Mouse (Mus musculus) layer of hippocampus, adult 8-10 months (tissue): ENCODE data around the gene Armc8. TPM values are rescaled to one million over a fixed set of nuclear protein-coding genes. Genes with fewer than 3 reads are reported as not detected.

ENCODE experiments used
- DNase-seq, 2 experiments: peaks; one replicate each; pipeline ENCODE4 v3.0.0; 2022; ENCODE audit warnings: low spot score in 2 of 2
- total RNA-seq, 4 experiments: library from RNA; stranded (reverse); gene quantifications; 2 replicates each; pipeline ENCODE4 v1.2.4; 2022

The Armc8 gene
- total RNA-seq, 4 experiments from 2014 or later = 48.1 to 57.8 (median 57.1) TPM

DNA sequence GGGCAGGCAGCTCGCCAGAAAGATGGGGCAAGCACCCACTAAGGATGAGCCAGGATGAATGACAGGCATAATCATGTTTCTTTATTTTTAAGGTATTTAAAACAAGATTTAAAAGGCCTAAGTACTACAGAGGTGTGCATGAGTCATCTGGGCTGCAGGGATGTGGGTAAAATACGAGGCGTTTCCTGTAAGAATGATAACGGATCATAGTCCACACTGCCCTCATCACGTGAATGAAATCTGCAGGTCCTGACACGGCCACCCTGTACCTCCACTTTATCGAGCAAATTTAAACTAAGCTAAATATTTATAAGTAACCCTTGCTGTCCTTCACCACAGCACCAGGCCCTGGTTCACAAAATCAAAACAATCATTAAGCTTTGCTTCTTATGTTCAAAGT lies 62.8 kb downstream of the Armc8 start:
- DNase-seq = no peak

- no peak for DNase-seq
Observed at GRCm38 (mm10) chr9:99499336-99499735, 69.4 kb downstream of the Armc8 start.

- DNase-seq = no peak
Observed at GRCm38 (mm10) chr9:99492634-99493200, 76.0 kb downstream of the Armc8 start.

DNA sequence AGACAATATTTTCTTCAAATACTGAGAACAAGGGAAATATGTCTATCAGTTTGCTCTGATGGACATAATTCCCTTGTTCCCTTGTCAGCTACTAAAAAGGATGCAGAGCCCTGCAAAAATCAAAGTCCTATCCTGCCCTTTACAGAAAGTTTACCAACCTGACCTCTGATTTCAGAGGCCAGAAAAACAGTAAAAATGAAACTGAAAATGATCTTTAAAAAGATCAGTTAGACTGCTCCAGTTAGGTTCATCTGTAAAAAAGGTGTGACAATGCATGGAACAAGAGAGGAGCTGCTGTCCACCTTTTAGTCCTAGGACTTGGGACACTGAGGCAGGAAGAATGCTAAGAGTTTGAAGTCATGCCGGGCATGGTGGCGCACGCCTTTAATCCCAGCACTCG lies 77.6 kb downstream of the Armc8 start:
- no peak for DNase-seq

DNA sequence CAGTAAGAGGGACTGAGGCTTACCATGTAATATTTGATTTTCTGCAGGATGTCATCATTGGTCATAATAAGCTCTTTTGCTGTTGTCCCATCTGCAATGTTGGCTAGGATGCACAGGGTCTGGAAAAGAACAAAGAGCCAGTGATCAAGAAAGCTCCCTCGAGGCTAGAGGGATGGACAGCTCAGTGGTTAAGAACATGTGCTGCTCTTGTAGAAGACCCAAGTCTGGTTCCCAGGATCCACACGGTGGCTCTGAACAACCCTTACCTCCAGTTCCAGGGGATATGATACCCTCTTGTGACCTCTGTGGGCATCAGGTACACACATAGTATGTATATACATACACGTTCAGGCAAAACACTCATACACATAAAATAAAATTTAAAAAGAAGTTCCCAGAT lies 80.9 kb downstream of the Armc8 start:
- no peak for DNase-seq

DNA sequence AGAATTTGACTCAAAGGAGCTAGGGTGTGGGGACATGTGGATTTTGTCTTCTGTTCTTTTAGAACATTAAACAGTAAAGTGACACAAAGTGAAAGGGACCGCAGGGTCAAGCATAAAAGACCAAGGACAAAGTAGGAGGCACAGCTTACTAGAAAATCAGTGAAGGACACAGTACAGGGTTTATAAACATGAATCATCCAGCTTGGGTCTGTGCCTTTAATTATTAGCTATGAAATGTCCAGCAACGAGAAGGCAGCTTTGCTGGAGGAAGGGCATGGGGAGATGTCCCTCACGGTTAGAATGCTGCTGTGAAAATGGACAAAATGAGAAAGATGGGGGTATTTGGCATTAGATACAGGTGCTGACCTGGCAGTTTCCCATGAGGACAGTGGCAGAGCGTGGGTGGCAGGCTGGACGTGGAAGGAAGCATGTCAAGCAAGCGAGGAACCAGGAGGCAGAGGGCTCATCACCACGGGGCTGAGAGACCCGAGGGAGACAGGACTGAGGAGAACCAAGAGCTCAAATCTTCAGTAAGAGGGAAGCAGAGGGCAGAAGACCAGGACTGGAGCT lies 81.5 kb downstream of the Armc8 start:
- no peak for DNase-seq

- no peak for DNase-seq
Observed at GRCm38 (mm10) chr9:99485144-99485543, 83.6 kb downstream of the Armc8 start.

GRCm38 (mm10) chr9:99484632-99485031 lies 84.1 kb downstream of the Armc8 start:
- DNase-seq = no peak

- no peak for DNase-seq
Observed at GRCm38 (mm10) chr9:99483191-99483590, 85.5 kb downstream of the Armc8 start.

DNA sequence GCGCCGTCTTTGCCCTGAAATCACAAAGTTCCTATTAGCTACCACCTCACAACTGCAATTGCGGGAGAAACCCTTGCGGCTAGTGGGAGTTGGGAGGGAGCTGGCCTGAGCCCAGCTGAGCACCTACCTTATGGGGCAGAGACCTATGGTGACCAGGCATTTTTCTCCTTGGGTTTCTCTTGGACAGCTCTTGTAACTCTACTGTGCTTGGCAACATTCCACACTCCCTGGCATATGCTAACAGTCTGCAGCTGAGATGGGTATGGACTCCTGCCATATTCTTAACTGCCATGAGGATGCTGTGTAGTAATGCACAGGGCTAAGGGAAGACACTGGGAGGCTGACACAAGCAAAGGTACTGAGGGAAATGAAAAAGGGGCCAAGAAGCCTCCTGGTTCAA lies 87.9 kb downstream of the Armc8 start:
- DNase-seq = peak in 1 of 2 experiments; percentile 29

GRCm38 (mm10) chr9:99479181-99479711 lies 89.5 kb downstream of the Armc8 start:
- peak; percentile 33 to 36 for DNase-seq

GRCm38 (mm10) chr9:99471334-99471733 lies 97.4 kb downstream of the Armc8 start:
- DNase-seq = no peak

DNA sequence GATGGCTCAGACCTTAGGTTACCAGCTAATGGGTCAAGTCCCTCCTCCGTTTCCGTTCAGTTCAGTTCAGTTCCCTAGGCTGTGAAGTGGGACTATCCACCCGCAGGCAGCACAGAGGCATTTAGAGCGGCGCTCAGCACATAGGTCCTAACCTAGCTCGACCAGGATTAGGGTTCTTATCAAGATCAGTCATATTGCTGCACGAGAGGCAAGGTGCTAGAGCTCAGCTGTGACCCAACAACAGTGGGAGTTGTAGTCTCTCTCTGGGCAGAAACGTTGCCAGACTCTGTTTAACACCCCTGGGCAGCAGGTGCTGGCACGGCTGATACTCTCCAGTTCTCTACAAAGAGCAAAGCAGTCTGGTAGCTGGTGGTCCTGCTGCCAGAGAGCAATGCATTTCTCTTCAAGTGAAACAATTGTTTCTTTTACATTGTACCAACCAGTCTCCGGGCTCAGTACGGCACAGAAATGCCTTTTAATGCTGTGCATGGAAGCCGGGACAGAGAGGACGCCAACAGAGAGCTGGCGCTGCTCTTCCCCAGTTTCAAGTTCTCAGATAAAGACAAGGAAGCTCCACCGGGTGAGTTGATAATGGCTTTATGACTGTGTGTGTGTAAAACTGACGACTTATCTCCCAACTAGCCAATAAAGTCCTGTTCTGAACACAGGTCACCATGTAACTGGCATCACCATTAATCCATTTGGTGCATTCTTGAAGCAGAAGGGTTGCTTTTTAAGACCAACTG lies 98.2 kb downstream of the Armc8 start:
- no peak for DNase-seq

- no peak for DNase-seq
Observed at GRCm38 (mm10) chr9:99469681-99470273, 98.9 kb downstream of the Armc8 start.

DNA sequence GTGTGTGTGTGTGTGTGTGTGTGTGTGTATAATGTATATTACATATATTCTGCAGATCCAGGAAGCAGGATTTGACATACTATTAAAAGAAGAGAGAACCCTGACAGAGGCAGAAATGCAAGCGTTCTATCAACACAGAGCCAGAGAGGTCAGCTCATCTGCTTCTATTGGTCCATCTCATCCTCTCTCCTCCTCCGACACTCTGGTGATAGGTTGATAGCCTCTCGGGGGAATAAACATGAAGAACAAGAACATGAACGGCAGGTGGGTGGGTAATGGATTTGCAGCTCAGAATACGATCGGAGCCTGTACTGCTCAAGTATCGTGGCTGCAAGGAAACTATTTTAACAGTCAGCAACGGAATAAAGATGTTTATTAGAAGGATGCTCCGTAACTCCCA lies 100.1 kb downstream of the Armc8 start:
- DNase-seq = no peak

DNA sequence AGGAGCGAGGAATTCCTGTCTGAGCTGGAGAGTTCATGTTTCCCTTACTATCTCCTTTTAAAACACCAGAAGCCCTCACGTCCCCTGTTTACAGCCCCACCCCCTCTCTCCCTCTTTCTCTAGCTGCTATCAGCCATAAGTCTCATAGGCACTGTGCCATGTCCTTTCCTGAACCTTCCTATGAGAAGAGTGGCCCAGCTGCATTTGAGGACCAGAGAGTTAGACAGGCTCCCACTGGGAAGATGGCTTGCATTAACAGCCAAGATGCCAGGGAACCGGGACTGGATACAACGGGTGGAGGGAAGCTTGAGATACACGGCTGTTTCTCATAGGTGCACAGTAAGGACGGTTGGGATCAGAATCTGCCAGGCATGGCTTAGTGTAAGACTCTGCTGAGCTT lies 103.8 kb downstream of the Armc8 start:
- no peak for DNase-seq

- DNase-seq = no peak
Observed at GRCm38 (mm10) chr9:99459730-99460129, 109.0 kb downstream of the Armc8 start.

DNA sequence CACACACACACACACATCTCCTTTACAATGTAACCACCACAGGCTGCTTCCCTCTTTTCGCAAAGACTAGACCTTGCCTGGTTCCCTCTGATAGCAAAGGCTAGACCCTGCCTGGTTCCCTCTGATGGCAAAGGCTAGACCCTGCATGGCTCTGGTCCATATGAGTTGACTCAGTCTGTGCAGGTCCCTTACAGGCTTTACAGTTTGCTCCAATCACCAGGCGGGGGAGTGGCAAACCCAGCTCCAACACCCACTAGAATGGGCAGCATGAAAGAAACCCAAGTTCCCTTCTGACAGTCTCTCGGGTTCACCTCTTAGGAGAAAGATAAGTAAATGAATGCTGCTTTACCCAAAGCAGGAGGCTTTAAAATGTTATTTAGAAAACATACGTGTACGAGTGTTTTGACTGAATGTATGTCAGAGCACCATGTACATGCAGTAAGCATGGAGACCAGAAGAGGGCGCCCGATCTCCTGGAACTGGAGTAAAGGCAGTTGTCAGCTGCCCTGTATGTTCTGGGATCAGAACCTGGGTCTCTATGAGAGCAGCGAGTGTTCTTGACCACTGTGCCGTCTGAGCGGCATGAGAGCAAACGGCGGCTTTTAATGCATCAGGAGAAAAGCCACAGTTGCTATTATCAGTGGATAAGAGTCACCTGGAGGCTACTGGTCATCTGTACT lies 110.0 kb downstream of the Armc8 start:
- no peak for DNase-seq

- no peak for DNase-seq
Observed at GRCm38 (mm10) chr9:99454211-99454610, 114.5 kb downstream of the Armc8 start.

- no peak for DNase-seq
Observed at GRCm38 (mm10) chr9:99451161-99451560, 117.5 kb downstream of the Armc8 start, which contains the start of gene Nme9. Nme9 (plus strand) TSS chr9:99451475.

- no peak for DNase-seq
Observed at GRCm38 (mm10) chr9:99449886-99450647, 118.6 kb downstream of the Armc8 start.
